Comparison of ENCODE assay signal across 31 mouse cellular contexts in genomic region chr7:136888161-136888560, GRCm38 (mm10). TPM values are rescaled to one million over a fixed set of nuclear protein-coding genes. Genes with fewer than 3 reads are reported as not detected.
A peak's percentile ranks its signal among the peaks of the same experiment; 100 is the strongest.
DNase-seq lines count a peak whose midpoint lies in the region; ATAC-seq and TF ChIP-seq lines count a peak whose summit lies in the region.
"Had no signal": no experiment of that assay in that cellular context is flagged by ENCODE, and none has a peak within 500 bp of the region (broad histone marks: within the 10 kb centered on the region; RNA-seq: fewer than 3 reads in every experiment).

No protein-coding gene starts in this region.

- H3K9ac ChIP-seq in forebrain, embryonic 12.5 days, result no peak overlapping the region
- H3K9ac ChIP-seq in intestine, embryonic 14.5 days (ENCODE audit: low read length), result no peak overlapping the region
- H3K9ac ChIP-seq in intestine, embryonic 16.5 days (ENCODE audit: low read depth, low read length), result no peak overlapping the region
- H3K9ac ChIP-seq in midbrain, postnatal 0 days (replicated peaks; ENCODE audit: low read length, poor library complexity, severe bottlenecking), result no peak overlapping the region
- no peak overlapping the region for H3K9ac ChIP-seq in midbrain, embryonic 15.5 days
- H3K9ac ChIP-seq: embryonic facial prominence, embryonic 13.5 days; forebrain, postnatal 0 days; heart, embryonic 12.5 days; heart, embryonic 15.5 days; hindbrain, embryonic 12.5 days; hindbrain, embryonic 15.5 days had no signal

- H3K4me1 ChIP-seq in forebrain, embryonic 10.5 days, result no peaks in the 10 kb centered on the region
- no peaks in the 10 kb centered on the region for H3K4me1 ChIP-seq in forebrain, embryonic 12.5 days
- H3K4me1 ChIP-seq in intestine, embryonic 14.5 days (replicated peaks; ENCODE audit: control insufficient read depth, insufficient read depth, low read length), result no peaks in the 10 kb centered on the region
- H3K4me1 ChIP-seq in intestine, embryonic 16.5 days (ENCODE audit: control insufficient read depth, insufficient read depth, low read length), result no peaks in the 10 kb centered on the region
- H3K4me1 ChIP-seq in midbrain, postnatal 0 days (ENCODE audit: insufficient read depth, low read length), result no peaks in the 10 kb centered on the region
- no peaks in the 10 kb centered on the region for H3K4me1 ChIP-seq in midbrain, embryonic 15.5 days
- H3K4me1 ChIP-seq in limb, embryonic 10.5 days, result no peaks in the 10 kb centered on the region
- H3K4me1 ChIP-seq: embryonic facial prominence, embryonic 10.5 days; embryonic facial prominence, embryonic 13.5 days; heart, embryonic 12.5 days; heart, embryonic 15.5 days; hindbrain, embryonic 12.5 days; hindbrain, embryonic 15.5 days had no signal

- no peak overlapping the region for H3K4me3 ChIP-seq in forebrain, embryonic 10.5 days
- H3K4me3 ChIP-seq in forebrain, embryonic 12.5 days (replicated peaks), result no peak overlapping the region
- no peak overlapping the region for H3K4me3 ChIP-seq in intestine, embryonic 14.5 days (ENCODE audit: low read depth, low read length)
- no peak overlapping the region for H3K4me3 ChIP-seq in intestine, embryonic 16.5 days (ENCODE audit: low read length)
- H3K4me3 ChIP-seq in midbrain, postnatal 0 days (ENCODE audit: low read depth, low read length), result no peak overlapping the region
- no peak overlapping the region for H3K4me3 ChIP-seq in midbrain, embryonic 15.5 days
- no peak overlapping the region for H3K4me3 ChIP-seq in limb, embryonic 10.5 days
- H3K4me3 ChIP-seq: embryonic facial prominence, embryonic 10.5 days; embryonic facial prominence, embryonic 13.5 days; erythroblast, embryonic 14.5 days; gastrocnemius, adult 2 months; heart, embryonic 12.5 days; heart, embryonic 15.5 days; hindbrain, embryonic 12.5 days; hindbrain, embryonic 15.5 days had no signal

- DNase-seq in forebrain, embryonic 10.5 days (ENCODE audit: extremely low spot score, low spot score), result peak; percentile 9
- peak; percentile 10 for DNase-seq in intestine, embryonic 14.5 days (ENCODE audit: low spot score)
- peak; percentile 54 for DNase-seq in midbrain, postnatal 0 days (ENCODE audit: low spot score)
- DNase-seq in limb, embryonic 10.5 days (ENCODE audit: low spot score), result peak; percentile 25
- DNase-seq in layer of hippocampus, postnatal 36 days, result no peak
- DNase-seq: adrenal gland, postnatal 10 days; adrenal gland, postnatal 36 days; B cell, adult 2 months; cerebellum, adult 18-20 months; cerebellum, adult 9-10 months; cerebellum, postnatal 36 days; embryo, embryonic 11 days; forebrain, postnatal 0 days; gastrocnemius, adult 2 months; gastrocnemius, postnatal 14 days; heart, adult 18-20 months; heart, postnatal 10 days; heart, postnatal 36 days had no signal

- ATAC-seq in forebrain, embryonic 12.5 days (ENCODE audit: low FRiP score), result no peak
- no peak for ATAC-seq in intestine, embryonic 14.5 days (replicated peaks; ENCODE audit: low FRiP score, low TSS enrichment, low read depth)
- ATAC-seq in intestine, embryonic 16.5 days, result no peak
- ATAC-seq in midbrain, postnatal 0 days (ENCODE audit: low FRiP score), result no peak
- ATAC-seq in midbrain, embryonic 15.5 days (replicated peaks), result no peak
- ATAC-seq: forebrain, embryonic 14.5 days; forebrain, postnatal 0 days; Patski had no signal

- no peaks in the 10 kb centered on the region for H3K36me3 ChIP-seq in forebrain, embryonic 10.5 days (replicated peaks)
- no peaks in the 10 kb centered on the region for H3K36me3 ChIP-seq in forebrain, embryonic 12.5 days (replicated peaks)
- no peaks in the 10 kb centered on the region for H3K36me3 ChIP-seq in intestine, embryonic 14.5 days (ENCODE audit: control insufficient read depth, insufficient read depth, low read length)
- no peaks in the 10 kb centered on the region for H3K36me3 ChIP-seq in intestine, embryonic 16.5 days (ENCODE audit: control insufficient read depth, insufficient read depth, low read length)
- no peaks in the 10 kb centered on the region for H3K36me3 ChIP-seq in midbrain, postnatal 0 days (ENCODE audit: insufficient read depth, low read length)
- H3K36me3 ChIP-seq in midbrain, embryonic 15.5 days (replicated peaks), result no peaks in the 10 kb centered on the region
- no peaks in the 10 kb centered on the region for H3K36me3 ChIP-seq in limb, embryonic 10.5 days
- H3K36me3 ChIP-seq: embryonic facial prominence, embryonic 10.5 days; embryonic facial prominence, embryonic 13.5 days; G1E; heart, embryonic 12.5 days; heart, embryonic 15.5 days; hindbrain, embryonic 12.5 days; hindbrain, embryonic 15.5 days had no signal

- 93% methylated on average over 6 of the region's 6 CpGs for WGBS in forebrain, embryonic 10.5 days
- 85% methylated on average over 6 of the region's 6 CpGs for WGBS in forebrain, embryonic 12.5 days
- 91% methylated on average over 6 of the region's 6 CpGs for WGBS in intestine, embryonic 14.5 days
- WGBS in intestine, embryonic 16.5 days, result 91% methylated on average over 6 of the region's 6 CpGs
- 84% methylated on average over 6 of the region's 6 CpGs for WGBS in midbrain, postnatal 0 days
- 80% methylated on average over 6 of the region's 6 CpGs for WGBS in midbrain, embryonic 15.5 days
- 89% methylated on average over 6 of the region's 6 CpGs for WGBS in limb, embryonic 10.5 days

- no peaks in the 10 kb centered on the region for H3K27me3 ChIP-seq in forebrain, embryonic 10.5 days (ENCODE audit: poor library complexity, severe bottlenecking)
- no peaks in the 10 kb centered on the region for H3K27me3 ChIP-seq in forebrain, embryonic 12.5 days
- no peaks in the 10 kb centered on the region for H3K27me3 ChIP-seq in intestine, embryonic 14.5 days (replicated peaks; ENCODE audit: control insufficient read depth, insufficient read depth, low read length)
- no peaks in the 10 kb centered on the region for H3K27me3 ChIP-seq in intestine, embryonic 16.5 days (replicated peaks; ENCODE audit: control insufficient read depth, insufficient read depth, low read length)
- H3K27me3 ChIP-seq in midbrain, postnatal 0 days (ENCODE audit: insufficient read depth, low read length), result 0 out of 2 replicates have a peak, but pooled peaks cover 3% of the 10 kb centered on the region
- H3K27me3 ChIP-seq in midbrain, embryonic 15.5 days (replicated peaks), result 0 out of 2 replicates have a peak, but pooled peaks cover 2% of the 10 kb centered on the region
- peaks cover 13% of the 10 kb centered on the region for H3K27me3 ChIP-seq in limb, embryonic 10.5 days (ENCODE audit: low read depth, poor library complexity, severe bottlenecking)
- H3K27me3 ChIP-seq: embryonic facial prominence, embryonic 13.5 days; heart, embryonic 15.5 days; hindbrain, embryonic 12.5 days; hindbrain, embryonic 15.5 days; Patski had no signal

- no peaks in the 10 kb centered on the region for H3K9me3 ChIP-seq in forebrain, embryonic 10.5 days
- no peaks in the 10 kb centered on the region for H3K9me3 ChIP-seq in forebrain, embryonic 12.5 days
- no peaks in the 10 kb centered on the region for H3K9me3 ChIP-seq in intestine, embryonic 14.5 days (ENCODE audit: control insufficient read depth, low read length)
- H3K9me3 ChIP-seq in intestine, embryonic 16.5 days (ENCODE audit: control insufficient read depth, low read length), result no peaks in the 10 kb centered on the region
- no peaks in the 10 kb centered on the region for H3K9me3 ChIP-seq in midbrain, postnatal 0 days (ENCODE audit: low read length)
- no peaks in the 10 kb centered on the region for H3K9me3 ChIP-seq in midbrain, embryonic 15.5 days
- H3K9me3 ChIP-seq in limb, embryonic 10.5 days (replicated peaks), result no peaks in the 10 kb centered on the region
- H3K9me3 ChIP-seq: embryonic facial prominence, embryonic 10.5 days; embryonic facial prominence, embryonic 13.5 days; heart, embryonic 12.5 days; heart, embryonic 15.5 days; hindbrain, embryonic 12.5 days; hindbrain, embryonic 15.5 days had no signal

- H3K4me2 ChIP-seq in forebrain, embryonic 12.5 days, result no peak overlapping the region
- no peak overlapping the region for H3K4me2 ChIP-seq in intestine, embryonic 14.5 days (ENCODE audit: low read length)
- no peak overlapping the region for H3K4me2 ChIP-seq in intestine, embryonic 16.5 days (ENCODE audit: low read depth, low read length)
- no peak overlapping the region for H3K4me2 ChIP-seq in midbrain, postnatal 0 days (ENCODE audit: low read depth, low read length, poor library complexity, severe bottlenecking)
- no peak overlapping the region for H3K4me2 ChIP-seq in midbrain, embryonic 15.5 days
- H3K4me2 ChIP-seq: embryonic facial prominence, embryonic 13.5 days; heart, embryonic 12.5 days; heart, embryonic 15.5 days; hindbrain, embryonic 12.5 days; hindbrain, embryonic 15.5 days had no signal

- H3K27ac ChIP-seq in forebrain, embryonic 10.5 days, result no peak overlapping the region
- no peak overlapping the region for H3K27ac ChIP-seq in forebrain, embryonic 12.5 days
- H3K27ac ChIP-seq in intestine, embryonic 14.5 days (ENCODE audit: low read depth), result no peak overlapping the region
- H3K27ac ChIP-seq in intestine, embryonic 16.5 days (ENCODE audit: low read length), result no peak overlapping the region
- H3K27ac ChIP-seq in midbrain, postnatal 0 days (ENCODE audit: low read depth, low read length), result no peak overlapping the region
- no peak overlapping the region for H3K27ac ChIP-seq in midbrain, embryonic 15.5 days
- H3K27ac ChIP-seq in limb, embryonic 10.5 days, result no peak overlapping the region
- H3K27ac ChIP-seq: embryonic facial prominence, embryonic 10.5 days; embryonic facial prominence, embryonic 13.5 days; gastrocnemius, adult 2 months; heart, embryonic 15.5 days; hindbrain, embryonic 12.5 days; hindbrain, embryonic 15.5 days had no signal

- TF ChIP-seq CTCF in midbrain, postnatal 0 days (IDR thresholded peaks at IDR 0.05), result no peak

RNA-seq across cellular contexts. Expression of gene Mgmt, which starts 6.3 kb away (rescaled TPM):
- 4.1 and 4.6 TPM in 2 replicates for polyA plus RNA-seq in forebrain, embryonic 10.5 days (2016; fragmentation: Nextera tagmentation; extraction: Ambion mirVana)
- polyA plus RNA-seq in forebrain, embryonic 12.5 days (2016; fragmentation: Nextera tagmentation; extraction: Ambion mirVana), result 2.2 and 2.4 TPM in 2 replicates
- 7.2 and 8.7 TPM in 2 replicates for polyA plus RNA-seq in intestine, embryonic 14.5 days (2014; fragmentation: Nextera tagmentation; extraction: Ambion mirVana)
- polyA plus RNA-seq in intestine, embryonic 16.5 days (2015; fragmentation: Nextera tagmentation; extraction: Ambion mirVana), result 5.4 and 5.9 TPM in 2 replicates
- 0.66 and 0.90 TPM in 2 replicates for total RNA-seq in midbrain, postnatal 0 days (2014; rRNA removed)
- 1.3 and 1.4 TPM in 2 replicates for polyA plus RNA-seq in midbrain, postnatal 0 days (2015; fragmentation: Nextera tagmentation; extraction: Ambion mirVana)
- 1.2 and 1.5 TPM in 2 replicates for polyA plus RNA-seq in midbrain, embryonic 15.5 days (2015; fragmentation: Nextera tagmentation; extraction: Ambion mirVana)
- polyA plus RNA-seq in limb, embryonic 10.5 days (2016; fragmentation: Nextera tagmentation; extraction: Ambion mirVana), result 4.2 and 4.5 TPM in 2 replicates
- under 1 TPM; 0.76 to 0.90 TPM for total RNA-seq in layer of hippocampus, postnatal 36 days (2021)
- polyA plus RNA-seq: Patski had no signal

Comparison
In these comparisons a context has a peak if more than half of its experiments do, and no peak if none do; other contexts are left out.
1. DNase-seq: peak in forebrain, embryonic 10.5 days (single experiment), intestine, embryonic 14.5 days (single experiment), midbrain, postnatal 0 days (single experiment) and limb, embryonic 10.5 days (single experiment); none in layer of hippocampus, postnatal 36 days (0 of 2).